Mouse (Mus musculus) cerebellum, adult 2 months (tissue): ENCODE results near the gene Jakmip3.

Source experiments
- CTCF ChIP-seq: fragments of 200-500 bp; IDR thresholded peaks from 2 replicates; pipeline ENCODE4 v1.5.1; 2011; ENCODE audit warnings: low read depth, mild to moderate bottlenecking, control low read depth, low read length, moderate library complexity, borderline replicate concordance; ENCODE audit not compliant: insufficient read depth
- POLR2A ChIP-seq: fragments of 200-500 bp; IDR thresholded peaks from 2 replicates; pipeline ENCODE4 v1.6.1; 2011; ENCODE audit warnings: low read length, control low read depth, borderline replicate concordance; ENCODE audit not compliant: insufficient read depth

- no peak for TF ChIP-seq CTCF
- TF ChIP-seq POLR2A: peak; percentile 46; the same call in 1 of the 2 replicates
Measured at GRCm38 (mm10) chr7:138940612-138941461, at the start of gene Jakmip3.
